Mouse (Mus musculus) heart, postnatal 0 days (tissue): ENCODE results near the gene Dag1. TPM values are rescaled to one million over a fixed set of nuclear protein-coding genes. Genes with fewer than 3 reads are reported as not detected.
"Not testable (repeated sequence)": the region's sequence is repeated elsewhere in the genome, so short reads cannot be mapped to it uniquely, and the experiment has no call there.

ENCODE experiments used
- ATAC-seq: fragments of 200-750 bp; cut with Nextera tagmentation; 2 replicates; pipeline ENCODE4 v1.8.0; 2017; ENCODE audit warnings: low read depth, moderate number of reproducible peaks, moderate library complexity; ENCODE audit not compliant: insufficient read depth
- DNase-seq: peaks from one replicate; pipeline ENCODE4 v3.0.0-alpha.2; 2016; ENCODE audit warnings: low spot score
- H3K27ac ChIP-seq: fragments of 300-500 bp; sonication (generic); 2 replicates; pipeline ENCODE4 v1.5.1; 2014; ENCODE audit warnings: low read depth, mild to moderate bottlenecking
- H3K27me3 ChIP-seq: fragments of 300-500 bp; sonication (generic); 2 replicates; pipeline ENCODE4 v1.6.1; 2014; ENCODE audit warnings: low read length, mixed read lengths; ENCODE audit not compliant: control insufficient read depth, insufficient read depth
- H3K36me3 ChIP-seq: fragments of 300-500 bp; sonication (generic); replicated peaks from 2 replicates; pipeline ENCODE4 v1.6.1; 2014; ENCODE audit warnings: low read length, mixed read lengths; ENCODE audit not compliant: control insufficient read depth, insufficient read depth
- H3K4me1 ChIP-seq: fragments of 300-500 bp; sonication (generic); 2 replicates; pipeline ENCODE4 v1.6.1; 2014; ENCODE audit warnings: antibody characterized with exemption; ENCODE audit not compliant: control insufficient read depth, insufficient read depth
- H3K4me2 ChIP-seq: fragments of 300-500 bp; sonication (generic); 2 replicates; pipeline ENCODE4 v1.6.1; 2014; ENCODE audit warnings: low read depth, mild to moderate bottlenecking, low read length, moderate library complexity
- H3K4me3 ChIP-seq: fragments of 300-500 bp; sonication (generic); 2 replicates; pipeline ENCODE4 v1.5.1; 2014; ENCODE audit warnings: low read depth, low read length
- H3K9ac ChIP-seq: fragments of 300-500 bp; sonication (generic); replicated peaks from 2 replicates; pipeline ENCODE4 v1.6.1; 2014; ENCODE audit warnings: low read depth, low read length, mixed read lengths
- H3K9me3 ChIP-seq: fragments of 300-500 bp; sonication (generic); replicated peaks from 2 replicates; pipeline ENCODE4 v1.6.1; 2016; ENCODE audit warnings: low read length; ENCODE audit not compliant: control insufficient read depth
- CTCF ChIP-seq: IDR thresholded peaks from 2 replicates; pipeline ENCODE4 v1.5.1; 2016; ENCODE audit warnings: antibody characterized with exemption, control low read depth, low read depth
- EP300 ChIP-seq: IDR thresholded peaks from 2 replicates; pipeline ENCODE4 v1.6.1; 2016; ENCODE audit warnings: antibody characterized with exemption, low read depth
- WGBS: fragments of 180-500 bp; shearing (Covaris S2); extraction: QIAGEN DNeasy Blood & Tissue Kit; methylation state at CpG from one replicate; pipeline ENCODE4 v1.1.7; 2014; 5-methylcytosine and 5-hydroxymethylcytosine counted together
- polyA plus RNA-seq: library from polyadenylated mRNA; unstranded; fragments of >200 nt; fragmentation: Nextera tagmentation; extraction: Ambion mirVana; gene quantifications from 2 replicates; pipeline ENCODE4 v1.2.1, GENCODE M21; 2015
- total RNA-seq: library from RNA; depleted of rRNA; stranded (reverse); fragments of >200 nt; gene quantifications from 2 replicates; pipeline ENCODE4 v1.2.3, GENCODE M21; 2014; ENCODE audit warnings: low replicate concordance

Dag1 gene
- total and polyA plus RNA-seq, 2 experiments from 2014 or later, result 106 to 209 TPM

DNA sequence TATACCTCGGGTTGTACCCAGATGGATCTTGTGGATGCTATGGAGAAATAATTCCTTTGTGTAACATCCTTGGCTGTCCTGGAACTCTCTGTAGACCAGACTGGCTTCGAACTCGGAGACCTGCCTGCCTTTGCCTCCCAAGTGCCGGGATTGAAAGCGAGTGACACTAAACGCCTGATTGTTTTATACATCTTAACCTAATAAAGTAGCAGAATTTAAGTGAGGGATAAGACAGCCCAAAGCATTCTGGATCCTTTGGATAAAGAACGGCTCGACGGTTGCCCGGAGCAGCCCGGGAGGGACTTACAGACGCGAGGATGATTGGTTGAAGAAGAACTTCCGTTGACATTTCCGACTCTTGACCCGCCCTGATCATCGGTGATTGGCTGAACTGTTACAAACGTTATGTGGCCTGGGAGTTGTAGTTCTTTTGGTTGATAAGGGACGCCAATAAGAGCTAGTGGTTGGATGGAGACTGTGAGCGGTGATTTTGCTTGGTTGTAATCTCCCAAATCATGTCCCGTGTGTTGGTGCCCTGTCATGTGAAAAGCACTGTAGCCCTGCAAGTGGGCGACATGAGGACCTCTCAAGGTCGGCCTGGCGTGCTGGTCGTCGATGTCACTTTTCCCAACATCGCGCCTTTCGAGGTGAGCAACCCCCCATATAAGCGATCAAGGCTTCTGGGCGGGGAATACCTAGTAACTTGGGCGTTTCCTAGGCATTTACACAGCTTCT, 26.4 kb upstream of the Dag1 start, which contains the start of gene Nicn1:
Gene Nicn1, plus strand, starts transcription at position 414 of the 735 bp plus-strand sequence.
- peak within 1 kb of the TSS; percentile 57 for H3K4me3 ChIP-seq
- peak; percentile 99 for ATAC-seq
- H3K36me3 ChIP-seq, result 0 out of 2 replicates have a peak, but pooled peaks cover 17% of the 10 kb centered on the region
- H3K9ac ChIP-seq, result peak within 1 kb of the TSS; percentile 44; the same call in 1 of the 2 replicates
- peaks cover 6% of the 10 kb centered on the region; the same call in 1 of the 2 replicates for H3K4me1 ChIP-seq
- H3K27me3 ChIP-seq, result no peaks in the 10 kb centered on the region
- peak within 1 kb of the TSS; percentile 75 for H3K4me2 ChIP-seq
- DNase-seq, result peak; percentile 99
- 1% methylated on average over 32 of the region's 32 CpGs for WGBS
- TF ChIP-seq CTCF (no peak), EP300 (no peak)
- no peaks in the 10 kb centered on the region for H3K9me3 ChIP-seq
- H3K27ac ChIP-seq, result peak within 1 kb of the TSS; percentile 67

- TF ChIP-seq EP300 (no peak), CTCF (no peak)
- H3K27ac ChIP-seq, result no peak overlapping the region
- 0 out of 2 replicates have a peak, but pooled peaks cover 8% of the 10 kb centered on the region for H3K36me3 ChIP-seq
- no peaks in the 10 kb centered on the region for H3K27me3 ChIP-seq
- H3K9ac ChIP-seq, result no peak overlapping the region; the same call in 1 of the 2 replicates
- H3K4me1 ChIP-seq, result peaks cover 6% of the 10 kb centered on the region; the same call in 1 of the 2 replicates
- no peak for DNase-seq
- WGBS, result 60% methylated on average over 2 of the region's 2 CpGs
- ATAC-seq, result no peak
- H3K4me3 ChIP-seq, result no peak overlapping the region
- H3K9me3 ChIP-seq, result no peaks in the 10 kb centered on the region
- no peak overlapping the region for H3K4me2 ChIP-seq
Observed at GRCm38 (mm10) chr9:108289347-108289746, 25.6 kb upstream of the Dag1 start.

DNA sequence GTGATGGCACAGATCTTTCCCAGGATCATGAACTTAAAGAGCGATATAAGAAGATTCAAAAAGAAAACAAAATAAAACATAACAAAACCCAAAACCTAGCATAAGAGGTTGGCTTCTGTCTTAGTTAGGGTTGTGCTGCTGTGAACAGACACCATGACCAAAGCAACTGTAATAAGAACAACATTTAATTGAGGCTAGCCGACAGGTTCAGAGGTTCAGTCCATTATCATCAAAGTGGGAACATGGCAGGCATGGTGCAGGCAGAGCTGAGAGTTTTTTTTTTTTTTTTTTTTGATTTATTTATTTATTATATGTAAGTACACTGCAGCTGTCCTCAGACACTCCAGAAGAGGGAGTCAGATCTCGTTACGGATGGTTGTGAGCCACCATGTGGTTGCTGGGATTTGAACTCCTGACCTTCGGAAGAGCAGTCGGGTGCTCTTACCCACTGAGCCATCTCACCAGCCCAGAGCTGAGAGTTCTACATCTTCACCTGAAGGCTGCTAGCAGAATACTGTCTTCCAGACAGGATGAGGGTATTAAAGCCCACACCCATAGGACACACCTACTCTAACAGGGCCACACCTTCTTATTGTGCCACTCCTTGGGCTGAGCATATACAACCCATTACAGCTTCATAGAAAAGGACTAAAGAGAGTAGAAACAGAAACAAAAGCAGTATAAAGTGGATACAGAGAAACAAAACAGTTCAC, 23.9 kb upstream of the Dag1 start:
- not testable (repeated sequence) for H3K36me3 ChIP-seq, DNase-seq, H3K9me3 ChIP-seq, H3K27ac ChIP-seq, H3K27me3 ChIP-seq, ATAC-seq, H3K4me2 ChIP-seq, H3K9ac ChIP-seq, H3K4me3 ChIP-seq, H3K4me1 ChIP-seq
- 70% methylated on average over 6 of the region's 6 CpGs for WGBS

- peak; percentile 78 for ATAC-seq
Observed at GRCm38 (mm10) chr9:108284410-108284809, 20.7 kb upstream of the Dag1 start.

GRCm38 (mm10) chr9:108280071-108280828, 16.5 kb upstream of the Dag1 start:
- Histone ChIP-seq H3K27me3 (no peaks in the 10 kb centered on the region), H3K36me3 (no peaks in the 10 kb centered on the region), H3K9ac (no peak overlapping the region), H3K4me1 (peaks cover 3% of the 10 kb centered on the region; the same call in 1 of the 2 replicates), H3K4me3 (no peak overlapping the region), H3K4me2 (0 out of 2 replicates have a peak overlapping the region, but pooled peaks have one; percentile 22), H3K27ac (peak overlapping the region; percentile 77), H3K9me3 (no peaks in the 10 kb centered on the region)
- TF ChIP-seq CTCF, result no peak
- TF ChIP-seq EP300, result peak; percentile 32; the same call in 1 of the 2 replicates
- ATAC-seq (peak; percentile 80), DNase-seq (peak; percentile 76)
- WGBS, result 21% methylated on average over 8 of the region's 8 CpGs

More at GRCm38 (mm10) chr9:108284410-108284809, 20.7 kb upstream of the Dag1 start:
- Histone ChIP-seq H3K9ac (no peak overlapping the region), H3K4me1 (no peaks in the 10 kb centered on the region), H3K4me2 (no peak overlapping the region), H3K4me3 (no peak overlapping the region), H3K27ac (no peak overlapping the region), H3K9me3 (no peaks in the 10 kb centered on the region), H3K36me3 (no peaks in the 10 kb centered on the region), H3K27me3 (no peaks in the 10 kb centered on the region)
- 8% methylated on average over 6 of the region's 6 CpGs for WGBS
- DNase-seq, result peak; percentile 85
- peak; percentile 97 for TF ChIP-seq CTCF
- no peak for TF ChIP-seq EP300
